Mouse (Mus musculus): Measurements from ENCODE around the gene Slc6a3. TPM values are rescaled to one million over a fixed set of nuclear protein-coding genes. Genes with fewer than 3 reads are reported as not detected.

The Slc6a3 gene
- total RNA-seq, 4 experiments from 2014 or later, result 0.13 to 0.52 (median 0.21) TPM; not detected in 1

- DNase-seq (ENCODE audit: low spot score in 2 of 2), result no peak
These were observed 54.9 kb downstream of the Slc6a3 start for GRCm38 (mm10) chr13:73591488-73591887.

GRCm38 (mm10) chr13:73592546-73592945 is 56.0 kb downstream of the Slc6a3 start:
- no peak for DNase-seq (ENCODE audit: low spot score in 2 of 2)

GRCm38 (mm10) chr13:73596276-73596675 is 59.7 kb downstream of the Slc6a3 start:
- no peak for DNase-seq (ENCODE audit: low spot score in 2 of 2)

GRCm38 (mm10) chr13:73600217-73600616 is 63.7 kb downstream of the Slc6a3 start:
- no peak for DNase-seq (ENCODE audit: low spot score in 2 of 2)

- no peak for DNase-seq (ENCODE audit: low spot score in 2 of 2)
These were observed 66.5 kb downstream of the Slc6a3 start for GRCm38 (mm10) chr13:73603046-73603445.

- DNase-seq (ENCODE audit: low spot score in 2 of 2), result peak; percentile 95 to 98
These were observed 67.1 kb downstream of the Slc6a3 start, which contains the start of gene Clptm1l for GRCm38 (mm10) chr13:73603522-73604155. Gene Clptm1l (plus strand): TSS chr13:73604006.

- DNase-seq (ENCODE audit: low spot score in 2 of 2), result no peak
These were observed 67.8 kb downstream of the Slc6a3 start for GRCm38 (mm10) chr13:73604156-73604957.

- no peak for DNase-seq (ENCODE audit: low spot score in 2 of 2)
These were observed 81.9 kb downstream of the Slc6a3 start for GRCm38 (mm10) chr13:73618406-73618805.

- no peak for DNase-seq (ENCODE audit: low spot score in 2 of 2)
These were observed 84.1 kb downstream of the Slc6a3 start for GRCm38 (mm10) chr13:73620637-73621036.

- DNase-seq (ENCODE audit: low spot score in 2 of 2), result no peak
These were observed 89.8 kb downstream of the Slc6a3 start for GRCm38 (mm10) chr13:73626410-73626744.

- peak; percentile 23 to 36 for DNase-seq (ENCODE audit: low spot score in 2 of 2)
These were observed 90.4 kb downstream of the Slc6a3 start, which contains the start of gene Tert for GRCm38 (mm10) chr13:73626745-73627549. Gene Tert (plus strand): TSS chr13:73626911.

Other genes with a start within 250 kb of the Slc6a3 start
- gene Mrpl36, start 208.2 kb upstream of the Slc6a3 start, total RNA-seq (2022), result 10 to 100 TPM; 30.2 to 34.6 (median 34.2) TPM
- 100 to 1,000 TPM; 155 to 181 (median 165) TPM for gene Ndufs6, start 208.2 kb upstream of the Slc6a3 start, total RNA-seq (2022)
- 10 to 100 TPM; 33.1 to 47.9 (median 44.0) TPM for gene Lpcat1, start 69.5 kb upstream of the Slc6a3 start, total RNA-seq (2022)
- gene Clptm1l, start 67.3 kb downstream of the Slc6a3 start, total RNA-seq (2022), result 100 to 1,000 TPM; 116 to 132 (median 122) TPM
- gene Tert, start 90.2 kb downstream of the Slc6a3 start, total RNA-seq (2022), result 1 to 10 TPM; 2.5 to 5.3 (median 3.5) TPM
- gene Slc6a18, start 141.3 kb downstream of the Slc6a3 start, total RNA-seq (2022), result not detected
- under 1 TPM; 0.14 to 0.45 (median 0.32) TPM for gene Slc6a19, start 168.1 kb downstream of the Slc6a3 start, total RNA-seq (2022)
- gene Slc12a7, start 196.3 kb downstream of the Slc6a3 start, total RNA-seq (2022), result 1 to 10 TPM; 4.3 to 7.4 (median 6.5) TPM

All from layer of hippocampus, adult 8-10 months (tissue).